ENCODE assay signal across 29 mouse cellular contexts in genomic region chr7:132438060-132438459, GRCm38 (mm10).
DNase-seq lines count a peak whose midpoint lies in the region; ATAC-seq lines count a peak whose summit lies in the region.
"Had no signal": no experiment of that assay in that cellular context is flagged by ENCODE, and none has a peak within 500 bp of the region (broad histone marks: within the 10 kb centered on the region; RNA-seq: fewer than 3 reads in every experiment).

No protein-coding gene starts in this region.

- ATAC-seq in kidney, embryonic 14.5 days (ENCODE audit: low FRiP score, low TSS enrichment), result peak; percentile 68
- ATAC-seq in embryonic facial prominence, embryonic 14.5 days (ENCODE audit: low read depth), result 0 out of 2 replicates have a peak, but pooled peaks have one; percentile 33
- ATAC-seq: forebrain, embryonic 13.5 days; inflammation-experienced regulatory T-cells, adult 6 months; midbrain, embryonic 15.5 days had no signal

- no peak overlapping the region for H3K9ac ChIP-seq in kidney, embryonic 14.5 days (ENCODE audit: low read depth, low read length)
- no peak overlapping the region for H3K9ac ChIP-seq in embryonic facial prominence, embryonic 14.5 days (ENCODE audit: low read depth, low read length)
- H3K9ac ChIP-seq: embryonic facial prominence, embryonic 12.5 days; forebrain, embryonic 13.5 days; heart, embryonic 12.5 days; hindbrain, embryonic 13.5 days; liver, embryonic 14.5 days; lung, embryonic 15.5 days; midbrain, embryonic 15.5 days; neural tube, embryonic 13.5 days; stomach, embryonic 15.5 days had no signal

- H3K27ac ChIP-seq in kidney, embryonic 14.5 days (ENCODE audit: low read depth, low read length), result no peak overlapping the region
- no peak overlapping the region for H3K27ac ChIP-seq in embryonic facial prominence, embryonic 14.5 days (replicated peaks; ENCODE audit: low read depth, low read length)
- H3K27ac ChIP-seq: embryonic facial prominence, embryonic 12.5 days; forebrain, embryonic 13.5 days; hindbrain, embryonic 13.5 days; liver, embryonic 14.5 days; lung, embryonic 15.5 days; midbrain, embryonic 15.5 days; neural tube, embryonic 13.5 days; stomach, embryonic 15.5 days had no signal

- peaks cover 8% of the 10 kb centered on the region for H3K4me1 ChIP-seq in kidney, embryonic 14.5 days (ENCODE audit: control insufficient read depth, insufficient read depth, low read length)
- no peaks in the 10 kb centered on the region; the same call in 1 of the 2 replicates for H3K4me1 ChIP-seq in embryonic facial prominence, embryonic 14.5 days (ENCODE audit: control insufficient read depth, insufficient read depth, low read length)
- H3K4me1 ChIP-seq: forebrain, embryonic 13.5 days; hindbrain, embryonic 13.5 days; lung, embryonic 15.5 days; midbrain, embryonic 15.5 days; neural tube, embryonic 13.5 days had no signal

- no peaks in the 10 kb centered on the region for H3K27me3 ChIP-seq in kidney, embryonic 14.5 days (ENCODE audit: control insufficient read depth, insufficient read depth, low read length)
- H3K27me3 ChIP-seq in embryonic facial prominence, embryonic 14.5 days (replicated peaks; ENCODE audit: control insufficient read depth, insufficient read depth, low read length), result no peaks in the 10 kb centered on the region
- H3K27me3 ChIP-seq: embryonic facial prominence, embryonic 12.5 days; forebrain, embryonic 13.5 days; hindbrain, embryonic 13.5 days; lung, embryonic 15.5 days; midbrain, embryonic 15.5 days; neural tube, embryonic 13.5 days; stomach, embryonic 15.5 days had no signal

- no peaks in the 10 kb centered on the region for H3K36me3 ChIP-seq in kidney, embryonic 14.5 days (ENCODE audit: control insufficient read depth, insufficient read depth, low read length)
- no peaks in the 10 kb centered on the region for H3K36me3 ChIP-seq in embryonic facial prominence, embryonic 14.5 days (ENCODE audit: control insufficient read depth, insufficient read depth, low read length)
- H3K36me3 ChIP-seq: embryonic facial prominence, embryonic 12.5 days; heart, embryonic 12.5 days; hindbrain, embryonic 13.5 days; lung, embryonic 15.5 days; midbrain, embryonic 15.5 days; neural tube, embryonic 13.5 days; stomach, embryonic 15.5 days had no signal

- WGBS in kidney, embryonic 14.5 days, result 30% methylated on average over 6 of the region's 6 CpGs
- 72% methylated on average over 6 of the region's 6 CpGs for WGBS in embryonic facial prominence, embryonic 14.5 days

- no peaks in the 10 kb centered on the region for H3K9me3 ChIP-seq in kidney, embryonic 14.5 days (ENCODE audit: control insufficient read depth, low read length)
- H3K9me3 ChIP-seq in embryonic facial prominence, embryonic 14.5 days (ENCODE audit: control insufficient read depth, low read length), result no peaks in the 10 kb centered on the region
- H3K9me3 ChIP-seq: embryonic facial prominence, embryonic 12.5 days; forebrain, embryonic 13.5 days; hindbrain, embryonic 13.5 days; lung, embryonic 15.5 days; midbrain, embryonic 15.5 days; neural tube, embryonic 13.5 days; stomach, embryonic 15.5 days had no signal

- DNase-seq in kidney, postnatal 10 days, result no peak
- peak; percentile 24 to 27 for DNase-seq in spleen, postnatal 36 days (ENCODE audit: low spot score in 2 of 2)
- DNase-seq in spleen, postnatal 4 days (ENCODE audit: low spot score in 2 of 2), result no peak
- no peak for DNase-seq in embryonic facial prominence, embryonic 14.5 days (ENCODE audit: low spot score)
- DNase-seq in layer of hippocampus, postnatal 10 days (ENCODE audit: low spot score in 2 of 2), result no peak
- DNase-seq in heart, postnatal 14 days, result no peak
- DNase-seq: cerebellum, adult 11 months; cerebellum, adult 9-11 months; gastrocnemius, postnatal 14 days; heart, adult 18-20 months; heart, postnatal 10 days; kidney, adult 18-20 months; kidney, postnatal 4 days; lung, postnatal 4 days; right cerebral cortex, adult 18-20 months; right cerebral cortex, postnatal 4 days; thymus, postnatal 25 days had no signal

- H3K4me3 ChIP-seq in kidney, embryonic 14.5 days (ENCODE audit: low read length), result no peak overlapping the region
- no peak overlapping the region for H3K4me3 ChIP-seq in embryonic facial prominence, embryonic 14.5 days (ENCODE audit: low read depth, low read length)
- H3K4me3 ChIP-seq: embryonic facial prominence, embryonic 12.5 days; erythroblast, embryonic 14.5 days; forebrain, embryonic 13.5 days; heart, embryonic 12.5 days; hindbrain, embryonic 13.5 days; lung, embryonic 15.5 days; midbrain, embryonic 15.5 days; neural tube, embryonic 13.5 days; stomach, embryonic 15.5 days had no signal

- intact Hi-C loops in heart, postnatal 14 days (cut with DNase I), result no loop called here

- no peak overlapping the region for H3K4me2 ChIP-seq in kidney, embryonic 14.5 days (replicated peaks; ENCODE audit: low read depth, low read length)
- H3K4me2 ChIP-seq in embryonic facial prominence, embryonic 14.5 days (ENCODE audit: low read depth, low read length), result no peak overlapping the region
- H3K4me2 ChIP-seq: embryonic facial prominence, embryonic 12.5 days; forebrain, embryonic 13.5 days; heart, embryonic 12.5 days; hindbrain, embryonic 13.5 days; lung, embryonic 15.5 days; midbrain, embryonic 15.5 days; neural tube, embryonic 13.5 days; stomach, embryonic 15.5 days had no signal

Comparison
In these comparisons a context has a peak if more than half of its experiments do, and no peak if none do; other contexts are left out.
1. DNase-seq: peak in spleen, postnatal 36 days (2 of 2); none in kidney, postnatal 10 days (single experiment), spleen, postnatal 4 days (0 of 2), embryonic facial prominence, embryonic 14.5 days (single experiment), layer of hippocampus, postnatal 10 days (0 of 2) and heart, postnatal 14 days (0 of 2).